Mouse (Mus musculus) E14TG2a.4 (cell line): ENCODE results near the gene Fgf18.

Experiments used
- CTCF ChIP-seq: conservative IDR thresholded peaks from 2 replicates; pipeline ENCODE4 v1.5.1; 2014; ENCODE audit warnings: low read length
- POU5F1 ChIP-seq: IDR thresholded peaks from 2 replicates; pipeline ENCODE4 v1.6.1; 2014; ENCODE audit warnings: low read length, borderline replicate concordance

GRCm38 (mm10) chr11:33112407-33112806, 34.8 kb downstream of the Fgf18 start:
- TF ChIP-seq CTCF, result no peak
- no peak for TF ChIP-seq POU5F1
